Mouse (Mus musculus) testis, adult 2 months (tissue): ENCODE measurements at regions not wholly inside any gene's neighbourhood (a gene's known extent, or its start where the extent isn't known, plus 50 kb on each side); places are given as distances from the start of the nearest gene placed in this dataset.

Experiments used
- H3K27ac ChIP-seq: fragments of 200-500 bp; 2 replicates; pipeline ENCODE4 v1.5.1; 2012; ENCODE audit warnings: low read depth, low read length; ENCODE audit not compliant: control insufficient read depth, insufficient read depth
- H3K27me3 ChIP-seq: fragments of 200-500 bp; 2 replicates; pipeline ENCODE4 v1.6.1; 2012; ENCODE audit warnings: mild to moderate bottlenecking, low read length, moderate library complexity; ENCODE audit not compliant: control insufficient read depth, insufficient read depth
- H3K36me3 ChIP-seq: fragments of 200-500 bp; 2 replicates; pipeline ENCODE4 v1.6.1; 2012; ENCODE audit warnings: mild to moderate bottlenecking, low read length; ENCODE audit not compliant: control insufficient read depth, insufficient read depth
- H3K4me1 ChIP-seq: fragments of 200-500 bp; 2 replicates; pipeline ENCODE4 v1.6.1; 2012; ENCODE audit warnings: low read length; ENCODE audit not compliant: control insufficient read depth, insufficient read depth
- H3K4me3 ChIP-seq: fragments of 200-500 bp; 2 replicates; pipeline ENCODE4 v1.5.1; 2012; ENCODE audit warnings: low read depth, mild to moderate bottlenecking, low read length, moderate library complexity, mixed read lengths; ENCODE audit not compliant: control insufficient read depth
- CTCF ChIP-seq: fragments of 200-500 bp; IDR thresholded peaks from 2 replicates; pipeline ENCODE4 v1.5.1; 2012; ENCODE audit warnings: low read depth, mild to moderate bottlenecking, inconsistent platforms, low read length, moderate library complexity; ENCODE audit not compliant: control insufficient read depth, insufficient read depth, insufficient replicate concordance
- POLR2A ChIP-seq: fragments of 200-500 bp; IDR thresholded peaks from 2 replicates; pipeline ENCODE4 v1.6.1; 2012; ENCODE audit warnings: low read depth, mild to moderate bottlenecking, inconsistent platforms, low read length, moderate library complexity; ENCODE audit not compliant: control insufficient read depth

DNA sequence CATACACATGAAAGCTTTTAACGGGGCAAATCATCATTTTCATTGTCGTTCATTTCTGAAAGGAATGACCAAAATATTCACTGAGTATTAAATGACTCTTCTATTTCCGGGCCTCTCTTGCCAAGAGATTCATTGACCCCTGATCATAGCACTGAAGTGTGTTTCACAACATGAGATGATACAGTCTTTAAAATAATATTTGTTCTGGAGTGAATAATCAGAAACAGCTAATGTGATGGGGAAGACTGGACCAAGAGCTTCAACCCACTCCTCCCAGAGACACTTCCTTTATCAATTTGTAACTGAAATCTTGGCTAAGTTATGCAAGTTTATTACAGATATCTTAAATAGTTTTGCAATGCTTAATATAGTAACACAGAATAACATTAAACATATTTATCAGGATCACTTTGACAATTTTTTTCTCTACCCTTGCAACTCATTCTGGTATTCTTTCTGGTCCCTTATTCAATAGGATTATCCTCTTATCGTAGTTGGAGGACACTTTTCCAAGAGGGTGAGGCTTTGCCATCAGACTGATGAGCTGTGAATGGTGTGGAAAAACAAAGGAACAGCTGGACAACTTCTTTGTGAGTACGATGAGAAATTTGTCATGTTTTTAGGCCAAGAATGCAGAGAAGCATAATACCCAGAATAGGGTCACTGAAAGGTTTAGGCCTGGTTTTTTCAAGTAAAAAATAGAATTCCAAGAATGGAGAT lies 149.6 kb upstream of the Sema3d start:
- TF ChIP-seq POLR2A (no peak), CTCF (no peak)
- Histone ChIP-seq H3K36me3 (no peaks in the 10 kb centered on the region), H3K4me1 (no peaks in the 10 kb centered on the region), H3K27me3 (no peaks in the 10 kb centered on the region), H3K27ac (no peak overlapping the region), H3K4me3 (no peak overlapping the region)

DNA sequence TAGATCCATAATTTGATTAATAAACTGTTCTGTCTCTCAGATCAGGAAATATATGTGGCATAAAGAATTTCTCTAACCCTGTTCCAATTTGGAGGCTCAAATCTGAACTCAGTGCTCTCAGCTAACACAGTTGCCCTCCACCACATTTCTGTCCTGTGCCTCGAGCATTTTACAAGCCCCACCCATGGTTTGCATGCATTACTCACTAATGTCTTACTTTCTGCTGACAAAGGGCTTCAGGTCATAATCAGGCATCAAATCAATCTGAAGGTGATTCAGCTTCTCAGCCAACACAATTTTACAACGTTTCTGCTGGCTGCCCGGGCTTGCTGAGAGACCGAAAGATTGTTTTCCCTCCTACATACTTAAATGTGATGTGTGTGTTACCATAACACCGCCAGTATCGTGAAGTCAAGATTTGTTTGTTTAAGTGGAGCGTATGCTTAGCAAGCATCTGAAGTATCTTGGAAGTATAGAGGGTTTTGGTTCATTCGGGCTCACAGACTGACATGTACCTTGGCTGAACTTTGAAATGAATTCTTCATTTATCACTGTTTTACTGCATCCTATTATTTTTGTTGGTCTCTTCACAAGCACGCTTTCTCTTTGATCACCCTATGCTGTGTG lies 139.9 kb upstream of the Sema3d start:
- Histone ChIP-seq H3K27ac (no peak overlapping the region), H3K36me3 (no peaks in the 10 kb centered on the region), H3K4me3 (no peak overlapping the region), H3K27me3 (no peaks in the 10 kb centered on the region), H3K4me1 (no peaks in the 10 kb centered on the region)
- TF ChIP-seq POLR2A = no peak
- no peak for TF ChIP-seq CTCF

DNA sequence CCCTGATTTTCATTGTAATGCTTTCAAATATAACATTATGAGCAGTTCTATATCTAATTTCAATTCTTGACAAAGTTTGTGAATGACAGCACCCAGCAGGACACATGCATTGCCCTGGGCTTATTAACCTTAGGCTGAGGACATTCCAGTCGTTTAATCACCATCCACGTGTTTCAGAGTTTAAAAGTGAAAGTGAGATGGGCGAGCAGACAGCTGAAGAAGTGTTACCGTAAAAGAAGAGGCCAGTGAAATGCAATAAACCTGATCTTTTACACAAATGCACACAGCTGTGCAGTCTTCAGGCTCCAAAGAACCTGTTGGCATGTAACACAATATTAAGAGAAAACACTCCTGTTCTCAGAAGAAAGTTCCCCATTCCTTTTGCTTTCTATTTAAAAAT lies 89.5 kb upstream of the Sema3d start:
- H3K4me3 ChIP-seq = no peak overlapping the region
- no peak for TF ChIP-seq CTCF
- H3K4me1 ChIP-seq = no peaks in the 10 kb centered on the region
- no peaks in the 10 kb centered on the region for H3K27me3 ChIP-seq
- no peaks in the 10 kb centered on the region for H3K36me3 ChIP-seq
- no peak overlapping the region for H3K27ac ChIP-seq

DNA sequence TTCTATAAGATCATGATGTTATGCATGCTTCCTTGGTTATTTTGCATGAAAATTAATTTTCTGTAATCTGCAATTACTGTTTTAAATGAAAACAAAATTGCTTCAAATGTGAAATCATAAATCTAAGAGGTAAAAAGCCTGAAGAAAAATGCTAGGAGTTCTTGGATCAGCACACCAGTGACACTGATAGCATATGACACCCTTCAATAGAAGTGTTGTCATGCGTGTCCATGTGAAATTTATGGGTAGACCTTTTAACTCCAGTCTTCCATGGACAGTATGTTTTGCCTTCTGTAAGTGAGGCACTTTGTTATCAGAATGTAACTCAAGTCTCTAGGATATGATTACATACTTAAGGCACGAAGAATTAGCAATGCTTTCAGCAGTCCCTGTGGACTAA lies 85.9 kb upstream of the Sema3d start:
- no peaks in the 10 kb centered on the region for H3K36me3 ChIP-seq
- no peak overlapping the region for H3K27ac ChIP-seq
- TF ChIP-seq POLR2A (no peak), CTCF (no peak)
- H3K4me1 ChIP-seq = no peaks in the 10 kb centered on the region
- no peaks in the 10 kb centered on the region for H3K27me3 ChIP-seq
- H3K4me3 ChIP-seq = no peak overlapping the region

DNA sequence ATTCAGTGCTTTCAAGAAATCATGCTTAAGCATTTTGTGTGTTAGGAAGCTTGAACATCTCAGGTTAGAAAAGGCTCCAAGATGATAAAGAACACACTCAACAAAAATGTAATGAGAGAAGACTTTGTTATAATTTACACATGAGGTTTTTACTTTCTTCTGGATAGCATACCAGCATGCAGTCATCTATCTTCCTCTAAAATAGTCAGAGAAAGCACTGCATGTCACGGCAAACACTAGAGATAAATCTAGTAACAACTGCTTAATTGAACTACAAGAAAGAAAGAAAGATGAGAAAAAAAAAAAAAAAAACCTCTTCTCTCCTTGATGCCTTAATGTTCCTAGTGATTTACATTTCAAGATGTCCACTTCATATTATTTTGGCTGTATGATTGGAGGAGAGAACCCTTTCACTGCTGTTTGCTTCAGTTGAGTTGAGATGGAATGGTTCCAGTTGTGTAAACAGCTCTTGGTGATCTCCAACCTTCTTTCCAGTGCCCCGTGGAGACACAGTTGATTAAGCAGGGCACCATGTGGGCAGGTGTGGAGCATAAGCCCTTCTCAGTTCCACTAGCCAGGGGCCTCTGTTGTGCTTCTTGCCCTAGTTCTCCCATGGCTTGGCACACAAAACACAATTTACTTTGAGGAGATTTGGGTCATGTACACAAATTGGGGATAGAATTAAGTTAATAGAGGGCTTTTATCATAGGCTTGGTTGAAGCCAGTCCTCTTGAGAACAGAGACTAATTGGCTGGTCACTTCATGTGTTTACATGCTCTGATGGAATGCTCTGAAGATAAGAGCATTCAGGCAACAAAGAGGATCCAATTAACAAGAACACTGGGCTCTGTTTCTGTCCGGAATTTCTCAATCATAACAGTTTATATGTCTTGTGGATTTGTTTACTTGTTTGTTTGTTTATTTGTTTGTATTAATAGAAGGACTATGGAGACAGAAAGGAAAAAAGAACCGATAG lies 81.1 kb upstream of the Sema3d start:
- H3K4me3 ChIP-seq = no peak overlapping the region
- no peaks in the 10 kb centered on the region for H3K36me3 ChIP-seq
- no peaks in the 10 kb centered on the region for H3K4me1 ChIP-seq
- H3K27ac ChIP-seq = no peak overlapping the region
- TF ChIP-seq POLR2A (no peak), CTCF (no peak)
- H3K27me3 ChIP-seq = no peaks in the 10 kb centered on the region

DNA sequence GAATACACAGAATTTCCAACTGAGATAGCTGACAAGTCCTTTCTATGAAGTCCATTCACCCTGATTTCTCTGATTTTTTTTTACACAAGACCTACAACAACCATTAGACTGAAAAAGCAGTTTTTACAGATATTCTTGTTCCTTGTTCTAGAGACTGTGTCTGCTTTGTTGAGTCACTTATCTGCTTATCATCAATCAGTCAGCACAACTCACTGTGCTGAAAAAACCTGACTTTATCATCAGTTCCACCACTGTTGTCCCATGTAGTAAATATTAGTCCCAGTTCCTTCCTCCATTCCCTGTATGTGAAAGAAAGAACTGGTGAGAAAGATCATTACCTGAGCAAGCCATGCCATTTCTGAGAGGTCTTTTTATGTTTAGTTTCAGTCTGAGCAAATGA lies 73.8 kb upstream of the Sema3d start:
- no peaks in the 10 kb centered on the region for H3K36me3 ChIP-seq
- no peak overlapping the region for H3K27ac ChIP-seq
- no peaks in the 10 kb centered on the region for H3K4me1 ChIP-seq
- TF ChIP-seq CTCF = no peak
- no peak for TF ChIP-seq POLR2A
- no peak overlapping the region for H3K4me3 ChIP-seq
- no peaks in the 10 kb centered on the region for H3K27me3 ChIP-seq

DNA sequence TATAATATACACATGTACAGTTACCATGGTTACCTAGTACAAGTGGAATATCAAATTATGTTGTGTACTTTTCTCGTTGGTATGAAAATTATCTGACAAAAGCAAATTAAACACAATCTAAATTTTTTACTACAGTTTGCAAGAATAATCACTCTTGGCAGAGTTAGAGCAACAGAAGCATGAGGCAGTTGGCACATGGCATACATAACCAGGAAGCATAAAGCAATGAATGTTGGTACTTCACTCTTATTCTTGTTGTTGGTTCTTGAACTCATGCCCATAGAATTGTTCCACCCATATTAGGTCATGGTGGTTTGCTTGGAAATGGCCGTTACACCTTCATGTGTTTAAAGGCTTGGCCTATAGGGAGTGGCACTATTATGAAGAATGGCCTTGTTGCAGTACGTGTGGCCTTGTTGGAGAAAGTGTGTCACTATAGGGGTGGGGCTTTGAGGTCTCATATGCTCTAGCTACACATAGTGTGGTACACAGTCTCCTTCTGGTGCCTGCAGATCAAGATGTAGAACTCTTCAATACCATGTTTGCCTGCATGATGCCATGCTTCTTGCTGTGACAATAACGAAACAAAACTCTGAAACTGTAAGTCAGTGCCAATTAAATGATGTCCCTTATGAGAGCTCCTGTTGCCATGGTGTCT lies 50.4 kb upstream of the Sema3d start:
- H3K4me1 ChIP-seq = no peaks in the 10 kb centered on the region
- no peak for TF ChIP-seq POLR2A
- no peak for TF ChIP-seq CTCF
- H3K27me3 ChIP-seq = no peaks in the 10 kb centered on the region
- no peak overlapping the region for H3K4me3 ChIP-seq
- no peaks in the 10 kb centered on the region for H3K36me3 ChIP-seq
- no peak overlapping the region for H3K27ac ChIP-seq
